Mouse (Mus musculus) neural tube, embryonic 11.5 days (tissue): Measurements from ENCODE around the gene Stac2. TPM values are rescaled to one million over a fixed set of nuclear protein-coding genes. Genes with fewer than 3 reads are reported as not detected.

Experiments used
- ATAC-seq: fragments of 200-750 bp; cut with Nextera tagmentation; 2 replicates; pipeline ENCODE4 v1.8.0; 2017; ENCODE audit warnings: moderate number of reproducible peaks, mild to moderate bottlenecking, moderate TSS enrichment, moderate library complexity; ENCODE audit not compliant: insufficient read depth, low FRiP score, low TSS enrichment
- DNase-seq: peaks from one replicate; pipeline ENCODE4 v3.0.0-alpha.2; 2015; ENCODE audit warnings: low spot score
- H3K27ac ChIP-seq: fragments of 300-500 bp; sonication (generic); 2 replicates; pipeline ENCODE4 v1.5.1; 2014; ENCODE audit warnings: low read depth, mild to moderate bottlenecking, low read length
- H3K27me3 ChIP-seq: fragments of 300-500 bp; sonication (generic); 2 replicates; pipeline ENCODE4 v1.6.1; 2014; ENCODE audit warnings: mild to moderate bottlenecking, low read length, mixed read lengths; ENCODE audit not compliant: control insufficient read depth, insufficient read depth
- H3K36me3 ChIP-seq: fragments of 300-500 bp; sonication (generic); 2 replicates; pipeline ENCODE4 v1.6.1; 2014; ENCODE audit warnings: mild to moderate bottlenecking, low read length, moderate library complexity, mixed read lengths; ENCODE audit not compliant: control insufficient read depth, insufficient read depth
- H3K4me1 ChIP-seq: fragments of 300-500 bp; sonication (generic); 2 replicates; pipeline ENCODE4 v1.6.1; 2014; ENCODE audit warnings: low read length, mixed read lengths; ENCODE audit not compliant: control insufficient read depth, insufficient read depth
- H3K4me2 ChIP-seq: fragments of 300-500 bp; sonication (generic); 2 replicates; pipeline ENCODE4 v1.6.1; 2014; ENCODE audit warnings: low read depth, mild to moderate bottlenecking, moderate library complexity
- H3K4me3 ChIP-seq: fragments of 300-500 bp; sonication (generic); 2 replicates; pipeline ENCODE4 v1.5.1; 2014; ENCODE audit warnings: low read depth, low read length
- H3K9ac ChIP-seq: fragments of 300-500 bp; sonication (generic); 2 replicates; pipeline ENCODE4 v1.6.1; 2014; ENCODE audit warnings: mild to moderate bottlenecking, low read length
- H3K9me3 ChIP-seq: fragments of 300-500 bp; sonication (generic); 2 replicates; pipeline ENCODE4 v1.6.1; 2016; ENCODE audit warnings: low read length; ENCODE audit not compliant: control insufficient read depth
- WGBS: fragments of 180-500 bp; shearing (Covaris S2); extraction: QIAGEN DNeasy Blood & Tissue Kit; methylation state at CpG from one replicate; pipeline ENCODE4 v1.1.7; 2014; 5-methylcytosine and 5-hydroxymethylcytosine counted together
- polyA plus RNA-seq: library from polyadenylated mRNA; unstranded; fragments of >200 nt; fragmentation: Nextera tagmentation; extraction: Ambion mirVana; gene quantifications from 2 replicates; pipeline ENCODE4 v1.2.1, GENCODE M21; 2014

Stac2 gene
- polyA plus RNA-seq, 1 experiment from 2014 or later: 6.6 TPM

- 28% methylated on average over 9 of the region's 9 CpGs for WGBS
- Histone ChIP-seq H3K27me3 (peaks cover 6% of the 10 kb centered on the region; the same call in 1 of the 2 replicates), H3K9ac (no peak overlapping the region), H3K4me1 (no peaks in the 10 kb centered on the region; the same call in 1 of the 2 replicates), H3K27ac (no peak overlapping the region), H3K4me3 (no peak overlapping the region), H3K9me3 (no peaks in the 10 kb centered on the region), H3K36me3 (no peaks in the 10 kb centered on the region), H3K4me2 (no peak overlapping the region)
- DNase-seq (no peak), ATAC-seq (no peak)
Measured at GRCm38 (mm10) chr11:98057466-98057865, 4.2 kb upstream of the Stac2 start.

- DNase-seq (peak; percentile 60), ATAC-seq (peak; percentile 33)
- WGBS: under 1% methylated on average over 80 of the region's 83 CpGs
- no peaks in the 10 kb centered on the region for H3K36me3 ChIP-seq
- H3K27me3 ChIP-seq: peaks cover 29% of the 10 kb centered on the region
- no peaks in the 10 kb centered on the region for H3K9me3 ChIP-seq
- 0 out of 2 replicates have a peak overlapping the region, but pooled peaks have one; percentile 8 for H3K27ac ChIP-seq
- H3K4me1 ChIP-seq: peaks cover 4% of the 10 kb centered on the region; the same call in 1 of the 2 replicates
- peak overlapping the region; percentile 49 for H3K4me3 ChIP-seq
- H3K4me2 ChIP-seq: peak overlapping the region; percentile 67
- peak overlapping the region; percentile 59 for H3K9ac ChIP-seq
Measured at GRCm38 (mm10) chr11:98052129-98052988, 903 bp downstream of the Stac2 start.

GRCm38 (mm10) chr11:98051611-98052128 lies 1.6 kb downstream of the Stac2 start:
- Histone ChIP-seq H3K9me3 (no peaks in the 10 kb centered on the region), H3K4me2 (peak overlapping the region; percentile 67), H3K4me1 (peaks cover 4% of the 10 kb centered on the region; the same call in 1 of the 2 replicates), H3K36me3 (no peaks in the 10 kb centered on the region), H3K27me3 (peaks cover 29% of the 10 kb centered on the region), H3K4me3 (peak overlapping the region; percentile 49), H3K27ac (no peak overlapping the region), H3K9ac (peak overlapping the region; percentile 59)
- 7% methylated on average over 12 of the region's 12 CpGs for WGBS
- DNase-seq (no peak), ATAC-seq (no peak)

GRCm38 (mm10) chr11:98050940-98051339 lies 2.3 kb downstream of the Stac2 start:
- H3K4me3 ChIP-seq: no peak overlapping the region
- no peak overlapping the region for H3K9ac ChIP-seq
- no peaks in the 10 kb centered on the region for H3K9me3 ChIP-seq
- no peaks in the 10 kb centered on the region for H3K36me3 ChIP-seq
- ATAC-seq (no peak), DNase-seq (no peak)
- H3K4me2 ChIP-seq: 0 out of 2 replicates have a peak overlapping the region, but pooled peaks have one; percentile 67
- peaks cover 4% of the 10 kb centered on the region; the same call in 1 of the 2 replicates for H3K4me1 ChIP-seq
- 14% methylated on average over 2 of the region's 2 CpGs for WGBS
- H3K27me3 ChIP-seq: peaks cover 29% of the 10 kb centered on the region
- no peak overlapping the region for H3K27ac ChIP-seq

GRCm38 (mm10) chr11:98050520-98050815 lies 2.8 kb downstream of the Stac2 start:
- peaks cover 4% of the 10 kb centered on the region; the same call in 1 of the 2 replicates for H3K4me1 ChIP-seq
- H3K36me3 ChIP-seq: no peaks in the 10 kb centered on the region
- H3K27ac ChIP-seq: no peak overlapping the region
- peaks cover 29% of the 10 kb centered on the region for H3K27me3 ChIP-seq
- 0 out of 2 replicates have a peak overlapping the region, but pooled peaks have one; percentile 3 for H3K4me2 ChIP-seq
- 3% methylated on average over 2 of the region's 2 CpGs for WGBS
- ATAC-seq (no peak), DNase-seq (no peak)
- no peak overlapping the region for H3K9ac ChIP-seq
- H3K9me3 ChIP-seq: no peaks in the 10 kb centered on the region
- H3K4me3 ChIP-seq: no peak overlapping the region

GRCm38 (mm10) chr11:98049672-98050519 lies 3.4 kb downstream of the Stac2 start:
- Histone ChIP-seq H3K9ac (no peak overlapping the region), H3K4me2 (no peak overlapping the region)

GRCm38 (mm10) chr11:98047745-98048144 lies 5.5 kb downstream of the Stac2 start:
- Histone ChIP-seq H3K27ac (no peak overlapping the region), H3K27me3 (peaks cover 26% of the 10 kb centered on the region), H3K4me1 (peaks cover 4% of the 10 kb centered on the region; the same call in 1 of the 2 replicates), H3K36me3 (no peaks in the 10 kb centered on the region), H3K9ac (no peak overlapping the region), H3K9me3 (no peaks in the 10 kb centered on the region), H3K4me3 (no peak overlapping the region), H3K4me2 (no peak overlapping the region)
- ATAC-seq (no peak), DNase-seq (no peak)
- 77% methylated on average over 4 of the region's 4 CpGs for WGBS

More at GRCm38 (mm10) chr11:98049672-98050519, 3.4 kb downstream of the Stac2 start:
- H3K36me3 ChIP-seq: no peaks in the 10 kb centered on the region
- ATAC-seq (no peak), DNase-seq (no peak)
- H3K4me3 ChIP-seq: no peak overlapping the region
- H3K27me3 ChIP-seq: peaks cover 29% of the 10 kb centered on the region
- 76% methylated on average over 14 of the region's 14 CpGs for WGBS
- no peak overlapping the region for H3K27ac ChIP-seq
- H3K4me1 ChIP-seq: peaks cover 4% of the 10 kb centered on the region; the same call in 1 of the 2 replicates
- H3K9me3 ChIP-seq: no peaks in the 10 kb centered on the region

GRCm38 (mm10) chr11:98046466-98046865 lies 6.8 kb downstream of the Stac2 start:
- peaks cover 15% of the 10 kb centered on the region for H3K27me3 ChIP-seq
- H3K27ac ChIP-seq: no peak overlapping the region
- DNase-seq (no peak), ATAC-seq (no peak)
- H3K4me3 ChIP-seq: no peak overlapping the region
- no peak overlapping the region for H3K4me2 ChIP-seq
- no peak overlapping the region for H3K9ac ChIP-seq
- no peaks in the 10 kb centered on the region for H3K9me3 ChIP-seq
- peaks cover 4% of the 10 kb centered on the region; the same call in 1 of the 2 replicates for H3K4me1 ChIP-seq
- WGBS: 60% methylated on average over 1 of the region's 1 CpGs
- H3K36me3 ChIP-seq: no peaks in the 10 kb centered on the region
